Mouse (Mus musculus) kidney, embryonic 14.5 days (tissue): ENCODE data around the gene Spryd3. TPM values are rescaled to one million over a fixed set of nuclear protein-coding genes. Genes with fewer than 3 reads are reported as not detected.

ENCODE experiments used
- ATAC-seq: fragments of 200-750 bp; cut with Nextera tagmentation; 2 replicates; pipeline ENCODE4 v1.8.0; 2017; ENCODE audit warnings: moderate number of reproducible peaks, mild to moderate bottlenecking, moderate TSS enrichment, moderate library complexity; ENCODE audit not compliant: low FRiP score, low TSS enrichment
- H3K27ac ChIP-seq: fragments of 300-500 bp; sonication (generic); 2 replicates; pipeline ENCODE4 v1.5.1; 2014; ENCODE audit warnings: low read depth, mild to moderate bottlenecking, low read length, moderate library complexity, mixed read lengths
- H3K27me3 ChIP-seq: fragments of 300-500 bp; sonication (generic); 2 replicates; pipeline ENCODE4 v1.6.1; 2014; ENCODE audit warnings: mild to moderate bottlenecking, low read length; ENCODE audit not compliant: control insufficient read depth, insufficient read depth
- H3K36me3 ChIP-seq: fragments of 300-500 bp; sonication (generic); 2 replicates; pipeline ENCODE4 v1.6.1; 2014; ENCODE audit warnings: low read length, mixed read lengths; ENCODE audit not compliant: control insufficient read depth, insufficient read depth
- H3K4me1 ChIP-seq: fragments of 300-500 bp; sonication (generic); 2 replicates; pipeline ENCODE4 v1.6.1; 2014; ENCODE audit warnings: low read length, mixed read lengths; ENCODE audit not compliant: control insufficient read depth, insufficient read depth
- H3K4me2 ChIP-seq: fragments of 300-500 bp; sonication (generic); replicated peaks from 2 replicates; pipeline ENCODE4 v1.6.1; 2014; ENCODE audit warnings: low read depth, mild to moderate bottlenecking, low read length
- H3K4me3 ChIP-seq: fragments of 300-500 bp; sonication (generic); 2 replicates; pipeline ENCODE4 v1.5.1; 2014; ENCODE audit warnings: mild to moderate bottlenecking, low read length
- H3K9ac ChIP-seq: fragments of 300-500 bp; sonication (generic); 2 replicates; pipeline ENCODE4 v1.6.1; 2014; ENCODE audit warnings: low read depth, mild to moderate bottlenecking, low read length, moderate library complexity
- H3K9me3 ChIP-seq: fragments of 300-500 bp; sonication (generic); 2 replicates; pipeline ENCODE4 v1.6.1; 2016; ENCODE audit warnings: low read length; ENCODE audit not compliant: control insufficient read depth
- WGBS: fragments of 180-500 bp; shearing (Covaris S2); extraction: QIAGEN DNeasy Blood & Tissue Kit; methylation state at CpG from one replicate; pipeline ENCODE4 v1.1.7; 2014; 5-methylcytosine and 5-hydroxymethylcytosine counted together
- polyA plus RNA-seq: library from polyadenylated mRNA; unstranded; fragments of >200 nt; fragmentation: Nextera tagmentation; extraction: Ambion mirVana; gene quantifications from 2 replicates; pipeline ENCODE4 v1.2.1, GENCODE M21; 2014

Spryd3 gene
- polyA plus RNA-seq, 1 experiment from 2014 or later, result 11.1 TPM

DNA sequence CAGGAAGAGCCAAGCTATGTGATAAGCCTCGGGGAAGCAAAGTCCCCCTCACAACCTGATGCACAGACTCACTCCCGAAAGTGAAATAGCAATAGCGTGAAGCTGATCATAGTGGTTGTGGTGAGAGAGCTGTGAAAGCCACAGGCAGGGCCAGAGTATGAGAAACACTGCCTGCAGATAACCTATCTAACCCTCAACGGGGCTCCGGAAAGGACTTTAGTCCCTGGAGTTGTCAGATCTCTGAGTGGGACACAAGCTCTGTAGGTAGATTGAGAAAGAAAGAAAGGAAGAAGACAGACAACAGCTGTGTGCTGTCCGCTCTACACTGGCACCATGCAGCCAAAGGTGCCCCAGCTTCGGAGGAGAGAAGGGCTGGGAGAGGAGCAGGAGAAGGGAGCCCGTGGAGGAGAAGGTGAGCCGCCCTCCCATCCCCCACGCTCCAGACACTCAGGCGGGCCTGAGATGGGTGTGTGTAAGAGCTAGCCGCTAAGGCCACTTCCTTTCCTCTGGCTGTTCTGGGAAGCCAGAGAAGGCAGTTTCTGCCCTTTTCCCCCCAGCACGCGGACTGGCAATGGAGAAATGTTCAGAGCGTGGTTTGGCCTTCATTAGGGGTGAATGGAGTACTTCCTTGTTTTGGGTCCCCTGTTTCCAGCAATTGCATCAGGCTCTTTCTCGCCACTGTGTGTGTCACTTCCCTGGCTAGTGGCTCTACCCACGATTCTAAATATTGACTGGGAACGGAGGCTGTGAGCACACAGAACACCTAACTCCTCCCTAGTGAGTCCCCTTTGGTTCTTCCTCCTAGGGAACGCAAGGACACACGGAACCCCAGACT is 14.5 kb upstream of the Spryd3 start, which contains the start of gene Soat2:
Gene Soat2 (plus strand): TSS at position 226 of the 835 bp plus-strand sequence.
- no peaks in the 10 kb centered on the region for H3K36me3 ChIP-seq
- no peaks in the 10 kb centered on the region for H3K9me3 ChIP-seq
- ATAC-seq, result no peak
- H3K27me3 ChIP-seq, result 0 out of 2 replicates have a peak, but pooled peaks cover 2% of the 10 kb centered on the region
- H3K4me3 ChIP-seq, result no peak within 1 kb of the TSS
- H3K9ac ChIP-seq, result no peak within 1 kb of the TSS
- no peak within 1 kb of the TSS; the same call in 1 of the 2 replicates for H3K27ac ChIP-seq
- 43% methylated on average over 20 of the region's 20 CpGs for WGBS
- H3K4me2 ChIP-seq, result peak within 1 kb of the TSS; percentile 16; the same call in 1 of the 2 replicates
- peaks cover 9% of the 10 kb centered on the region; the same call in 1 of the 2 replicates for H3K4me1 ChIP-seq

DNA sequence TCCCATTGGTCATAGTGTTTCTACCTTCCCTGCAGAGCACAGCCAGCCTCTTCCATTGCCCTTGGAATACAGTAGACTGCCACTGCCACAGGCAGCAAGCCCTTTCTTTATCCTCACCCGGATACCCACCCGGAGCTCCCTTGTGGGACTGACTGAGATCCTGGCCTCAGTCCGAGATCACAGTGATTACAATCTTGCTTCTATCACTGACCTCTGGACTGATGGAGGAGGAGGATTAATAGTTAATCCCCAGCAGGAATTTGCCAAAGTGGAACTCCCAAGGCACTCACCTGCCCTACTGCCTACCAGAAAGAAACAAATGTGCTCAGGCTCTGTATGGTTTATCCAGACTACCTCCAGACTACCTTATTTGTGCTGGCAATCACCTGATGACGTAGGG is 13.5 kb upstream of the Spryd3 start:
- peaks cover 9% of the 10 kb centered on the region; the same call in 1 of the 2 replicates for H3K4me1 ChIP-seq
- no peak overlapping the region for H3K4me2 ChIP-seq
- peaks cover 10% of the 10 kb centered on the region for H3K27me3 ChIP-seq
- no peak for ATAC-seq
- H3K9me3 ChIP-seq, result no peaks in the 10 kb centered on the region
- H3K4me3 ChIP-seq, result no peak overlapping the region
- H3K36me3 ChIP-seq, result no peaks in the 10 kb centered on the region
- WGBS, result 67% methylated on average over 4 of the region's 4 CpGs
- H3K27ac ChIP-seq, result no peak overlapping the region
- H3K9ac ChIP-seq, result no peak overlapping the region

DNA sequence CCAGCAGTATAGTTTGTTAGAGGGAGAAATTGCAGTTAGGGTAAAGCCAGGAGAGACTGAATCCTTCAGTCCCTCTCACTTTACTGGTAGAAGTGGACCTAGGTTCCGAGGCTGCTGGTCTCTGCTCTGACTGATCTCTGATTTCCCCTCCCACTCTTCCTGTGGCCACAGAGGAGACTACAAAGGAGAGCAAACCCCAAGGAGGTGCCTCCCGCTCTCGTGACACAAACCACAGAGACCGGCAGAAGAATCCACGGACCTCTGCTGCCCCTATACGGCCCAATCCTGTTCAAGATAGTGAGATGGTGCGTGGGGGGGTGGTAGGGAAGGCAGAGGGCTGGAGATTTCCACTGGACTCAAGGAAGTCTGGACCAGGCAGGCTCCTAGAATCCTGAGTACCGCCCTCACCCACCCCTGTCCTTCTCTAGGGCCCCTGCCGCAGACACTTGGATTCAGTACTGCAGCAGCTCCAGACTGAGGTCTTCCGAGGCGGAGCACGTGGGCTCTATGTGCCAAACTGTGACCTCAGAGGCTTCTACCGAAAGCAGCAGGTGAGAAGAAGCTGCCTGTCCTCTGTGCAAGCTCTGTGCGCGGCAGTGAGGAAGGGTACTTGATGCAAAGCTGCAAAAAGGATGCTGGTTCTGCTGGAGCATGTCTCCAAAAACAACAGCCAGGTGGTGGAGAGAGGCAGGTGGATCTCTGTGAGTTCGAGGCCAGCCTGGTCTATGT is 11.8 kb upstream of the Spryd3 start:
- Histone ChIP-seq H3K9me3 (no peaks in the 10 kb centered on the region), H3K4me3 (no peak overlapping the region), H3K27ac (no peak overlapping the region), H3K4me2 (no peak overlapping the region; the same call in 1 of the 2 replicates), H3K4me1 (peaks cover 12% of the 10 kb centered on the region; the same call in 1 of the 2 replicates), H3K27me3 (peaks cover 13% of the 10 kb centered on the region), H3K36me3 (no peaks in the 10 kb centered on the region), H3K9ac (peak overlapping the region; percentile 18; the same call in 1 of the 2 replicates)
- WGBS, result 57% methylated on average over 16 of the region's 16 CpGs
- ATAC-seq, result no peak

DNA sequence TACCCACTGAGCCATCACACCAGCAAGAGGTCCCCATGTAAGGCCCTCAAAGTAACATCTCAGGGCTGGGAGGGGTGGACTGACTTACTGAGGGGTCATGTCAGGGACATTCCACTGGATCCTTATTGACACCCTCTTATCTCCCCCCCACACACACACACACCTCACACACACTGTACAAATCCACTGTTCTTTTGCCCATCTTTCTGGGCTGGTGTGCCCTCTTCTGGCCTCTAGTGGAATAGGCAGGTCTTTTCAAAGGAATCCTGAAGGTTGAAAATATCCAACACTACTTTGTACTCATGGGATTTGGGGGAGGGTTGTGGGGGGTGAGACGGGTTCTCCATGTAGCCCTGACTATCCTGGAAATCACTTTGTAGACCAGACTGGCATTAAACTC is 10.8 kb upstream of the Spryd3 start:
- no peak for ATAC-seq
- 0% methylated on average over 1 of the region's 1 CpGs for WGBS

DNA sequence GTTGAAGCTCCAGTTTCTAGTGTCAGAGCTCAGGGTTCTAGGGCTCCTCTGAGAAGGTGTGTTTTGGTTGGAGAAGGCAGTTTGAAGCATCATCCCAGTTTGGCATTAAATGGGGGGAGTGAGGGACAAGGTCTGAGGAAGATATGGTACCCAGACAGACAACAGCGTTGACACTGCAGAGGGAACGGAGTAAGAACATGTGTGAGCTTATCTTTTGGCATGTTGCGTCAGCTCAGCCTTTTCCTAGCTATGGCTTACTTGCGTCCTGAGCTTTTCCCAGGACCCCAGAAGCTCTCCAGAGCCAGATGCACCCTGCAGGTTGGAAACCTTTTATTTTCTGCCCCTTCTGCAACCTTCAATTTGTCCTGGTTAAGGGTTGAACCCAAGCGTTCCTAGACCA is 10.1 kb upstream of the Spryd3 start:
- no peak for ATAC-seq
- Histone ChIP-seq H3K36me3 (no peaks in the 10 kb centered on the region), H3K9me3 (no peaks in the 10 kb centered on the region), H3K9ac (no peak overlapping the region), H3K27me3 (peaks cover 13% of the 10 kb centered on the region), H3K4me2 (no peak overlapping the region; the same call in 1 of the 2 replicates), H3K27ac (no peak overlapping the region), H3K4me1 (peaks cover 12% of the 10 kb centered on the region; the same call in 1 of the 2 replicates), H3K4me3 (no peak overlapping the region)
- WGBS, result 94% methylated on average over 5 of the region's 5 CpGs

More for the DNA sequence above, 10.8 kb upstream of the Spryd3 start:
- Histone ChIP-seq H3K36me3 (no peaks in the 10 kb centered on the region), H3K27me3 (peaks cover 13% of the 10 kb centered on the region), H3K9me3 (no peaks in the 10 kb centered on the region), H3K4me3 (no peak overlapping the region), H3K4me2 (no peak overlapping the region), H3K27ac (no peak overlapping the region), H3K4me1 (peaks cover 12% of the 10 kb centered on the region; the same call in 1 of the 2 replicates), H3K9ac (no peak overlapping the region)

DNA sequence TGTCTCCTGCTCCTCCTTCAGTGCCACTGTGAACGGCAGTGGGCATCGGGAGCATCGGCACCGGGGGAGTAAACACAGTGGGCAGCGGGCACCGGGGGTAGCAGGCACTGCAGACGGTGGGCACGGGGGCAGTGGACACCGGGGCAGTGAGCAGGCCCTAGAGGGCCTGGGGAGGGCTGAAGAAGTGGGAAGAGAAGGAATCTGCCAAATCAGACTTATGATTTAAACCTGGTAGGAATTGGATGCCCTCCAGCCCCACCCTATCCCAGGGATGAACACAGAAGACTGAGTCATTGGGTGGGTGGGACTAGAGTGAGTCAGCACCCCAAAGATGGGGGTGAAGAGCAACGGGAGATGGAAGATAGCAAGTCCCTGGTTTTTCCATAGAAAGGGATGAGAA is 9.3 kb upstream of the Spryd3 start:
- 81% methylated on average over 10 of the region's 10 CpGs for WGBS
- Histone ChIP-seq H3K9ac (peak overlapping the region; percentile 12; the same call in 1 of the 2 replicates), H3K27me3 (peaks cover 13% of the 10 kb centered on the region), H3K4me1 (peaks cover 7% of the 10 kb centered on the region; the same call in 1 of the 2 replicates), H3K4me3 (peak overlapping the region; percentile 26; the same call in 1 of the 2 replicates), H3K9me3 (no peaks in the 10 kb centered on the region), H3K4me2 (peak overlapping the region; percentile 41; the same call in 1 of the 2 replicates), H3K27ac (no peak overlapping the region), H3K36me3 (no peaks in the 10 kb centered on the region)
- no peak for ATAC-seq

DNA sequence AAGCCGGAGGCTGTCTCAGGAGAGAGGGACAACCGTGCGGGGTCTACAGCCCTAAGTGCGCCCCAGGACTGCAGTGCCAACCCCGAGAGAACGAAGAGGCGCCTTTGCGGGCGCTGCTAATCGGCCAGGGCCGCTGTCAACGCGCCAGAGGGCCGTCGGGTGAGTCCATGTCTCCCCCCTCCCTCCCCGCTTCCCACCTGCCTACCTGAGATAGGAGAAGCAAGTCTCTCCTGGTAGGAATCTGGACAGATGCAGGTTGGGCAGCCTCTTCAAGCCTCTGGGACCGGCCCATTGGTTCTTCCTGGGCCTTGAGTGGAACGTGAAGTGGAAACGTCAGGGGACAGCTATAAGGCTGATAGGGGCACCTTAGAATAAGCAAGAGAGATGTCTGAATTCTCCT is 8.7 kb upstream of the Spryd3 start:
- ATAC-seq, result no peak
- Histone ChIP-seq H3K4me3 (peak overlapping the region; percentile 26), H3K4me1 (0 out of 2 replicates have a peak, but pooled peaks cover 5% of the 10 kb centered on the region), H3K9me3 (no peaks in the 10 kb centered on the region), H3K27ac (no peak overlapping the region), H3K27me3 (peaks cover 13% of the 10 kb centered on the region), H3K4me2 (peak overlapping the region; percentile 41), H3K36me3 (no peaks in the 10 kb centered on the region), H3K9ac (peak overlapping the region; percentile 31; the same call in 1 of the 2 replicates)
- 13% methylated on average over 16 of the region's 19 CpGs for WGBS

DNA sequence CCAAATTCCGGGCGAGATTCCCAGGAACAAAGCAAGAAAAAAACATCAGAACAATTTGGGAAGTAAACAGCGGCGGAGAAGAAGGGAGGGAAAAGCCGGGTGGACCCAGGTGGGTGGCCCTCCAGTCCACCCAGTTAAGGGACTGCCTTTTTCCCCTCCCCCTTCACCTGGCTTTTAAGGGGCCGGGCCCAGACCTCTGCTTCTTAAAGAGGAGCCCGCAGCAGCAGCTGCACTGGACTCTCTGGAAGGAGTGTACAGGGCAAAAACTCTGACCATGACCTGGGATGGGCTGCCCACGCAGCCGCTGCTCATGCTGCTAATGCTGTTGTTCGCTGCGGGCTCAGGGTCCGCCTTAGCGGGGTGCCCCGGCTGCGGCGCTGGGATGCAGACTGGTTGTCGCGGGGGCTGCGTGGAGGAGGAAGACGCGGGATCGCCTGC is 8.3 kb upstream of the Spryd3 start, which contains the start of gene Igfbp6:
Gene Igfbp6 (plus strand): TSS at position 89 of the 438 bp plus-strand sequence.
- 4% methylated on average over 22 of the region's 22 CpGs for WGBS
- ATAC-seq, result peak; percentile 57
- H3K36me3 ChIP-seq, result no peaks in the 10 kb centered on the region
- peak within 1 kb of the TSS; percentile 26 for H3K4me3 ChIP-seq
- 0 out of 2 replicates have a peak, but pooled peaks cover 5% of the 10 kb centered on the region for H3K4me1 ChIP-seq
- peak within 1 kb of the TSS; percentile 41 for H3K4me2 ChIP-seq
- peak within 1 kb of the TSS; percentile 37; the same call in 1 of the 2 replicates for H3K27ac ChIP-seq
- H3K27me3 ChIP-seq, result peaks cover 13% of the 10 kb centered on the region
- H3K9me3 ChIP-seq, result no peaks in the 10 kb centered on the region
- H3K9ac ChIP-seq, result peak within 1 kb of the TSS; percentile 31; the same call in 1 of the 2 replicates
